Mouse (Mus musculus) bone marrow, adult 2 months (tissue): ENCODE data around the gene Hikeshi.

ENCODE experiments used
- CTCF ChIP-seq: fragments of 200-500 bp; IDR thresholded peaks from 2 replicates; pipeline ENCODE4 v1.5.1; 2011; ENCODE audit warnings: low read length, control low read depth; ENCODE audit not compliant: control insufficient read depth, insufficient read depth
- POLR2A ChIP-seq: fragments of 200-500 bp; IDR thresholded peaks from 2 replicates; pipeline ENCODE4 v1.6.1; 2011; ENCODE audit warnings: low read depth, mild to moderate bottlenecking, control low read depth, low read length, borderline replicate concordance; ENCODE audit not compliant: control insufficient read depth

- TF ChIP-seq CTCF (no peak), POLR2A (no peak)
Measured at GRCm38 (mm10) chr7:89979432-89980130, 38.6 kb upstream of the Hikeshi start.
